ENCODE assay signal across 9 mouse cellular contexts in the genomic region with DNA sequence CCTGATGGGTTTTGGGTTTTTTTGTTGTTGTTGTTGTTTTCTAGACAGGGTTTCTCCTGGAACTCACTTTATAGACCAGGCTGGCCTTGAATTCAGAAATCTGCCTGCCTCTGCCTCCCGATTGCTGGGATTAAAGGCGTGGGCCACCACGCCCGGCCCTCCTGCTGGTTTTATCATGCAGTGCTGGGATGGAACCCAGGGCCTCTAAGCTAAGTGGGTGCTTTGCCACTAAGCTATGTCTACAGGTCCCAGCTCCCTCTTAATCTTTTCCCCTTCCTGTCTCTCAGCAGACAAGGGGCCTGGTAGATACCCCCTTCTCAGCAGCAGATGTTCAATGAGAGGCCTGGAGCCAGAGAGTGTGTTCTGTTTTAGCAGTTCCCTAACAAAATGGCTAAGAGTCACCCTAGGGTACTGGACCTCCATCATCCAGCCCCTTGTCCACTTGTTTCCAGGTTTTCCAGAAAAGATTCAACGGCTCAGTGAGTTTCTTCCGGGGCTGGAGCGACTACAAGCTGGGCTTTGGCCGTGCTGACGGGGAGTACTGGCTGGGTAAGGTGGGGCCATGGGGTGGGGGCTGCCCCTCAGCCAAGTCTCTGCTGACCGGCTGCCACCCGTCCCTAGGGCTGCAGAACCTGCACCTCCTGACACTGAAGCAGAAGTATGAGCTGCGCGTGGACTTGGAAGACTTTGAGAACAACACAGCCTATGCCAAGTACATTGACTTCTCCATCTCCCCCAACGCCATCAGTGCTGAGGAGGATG. TPM values are rescaled to one million over a fixed set of nuclear protein-coding genes. Genes with fewer than 3 reads are reported as not detected.
DNase-seq lines count a peak whose midpoint lies in the region; ATAC-seq lines count a peak whose summit lies in the region.
"Had no signal": no experiment of that assay in that cellular context is flagged by ENCODE, and none has a peak within 500 bp of the region (broad histone marks: within the 10 kb centered on the region; RNA-seq: fewer than 3 reads in every experiment).

No protein-coding gene starts in this region.

- peak overlapping the region; percentile 80 for H3K9ac ChIP-seq in heart, embryonic 13.5 days
- H3K9ac ChIP-seq in midbrain, embryonic 16.5 days (ENCODE audit: low read depth, low read length), result no peak overlapping the region
- peak overlapping the region; percentile 40; the same call in 1 of the 2 replicates for H3K9ac ChIP-seq in intestine, embryonic 15.5 days
- H3K9ac ChIP-seq in stomach, embryonic 15.5 days, result 0 out of 2 replicates have a peak overlapping the region, but pooled peaks have one; percentile 16

- H3K27me3 ChIP-seq in heart, embryonic 13.5 days (replicated peaks), result no peaks in the 10 kb centered on the region
- H3K27me3 ChIP-seq in midbrain, embryonic 10.5 days (ENCODE audit: low read depth, poor library complexity, severe bottlenecking), result no peaks in the 10 kb centered on the region
- no peaks in the 10 kb centered on the region for H3K27me3 ChIP-seq in midbrain, embryonic 16.5 days (ENCODE audit: control insufficient read depth, insufficient read depth, low read depth, low read length)
- H3K27me3 ChIP-seq in intestine, embryonic 15.5 days (replicated peaks), result no peaks in the 10 kb centered on the region
- H3K27me3 ChIP-seq in stomach, embryonic 15.5 days (replicated peaks), result no peaks in the 10 kb centered on the region

- peak overlapping the region; percentile 52 for H3K4me3 ChIP-seq in heart, embryonic 13.5 days
- peak overlapping the region; percentile 39 for H3K4me3 ChIP-seq in midbrain, embryonic 10.5 days
- H3K4me3 ChIP-seq in midbrain, embryonic 16.5 days (ENCODE audit: low read depth, low read length), result no peak overlapping the region
- peak overlapping the region; percentile 38 for H3K4me3 ChIP-seq in intestine, embryonic 15.5 days (replicated peaks)
- H3K4me3 ChIP-seq in stomach, embryonic 15.5 days (replicated peaks), result peak overlapping the region; percentile 45

- no peak for DNase-seq in heart, postnatal 4 days
- DNase-seq in midbrain, embryonic 10.5 days (ENCODE audit: low spot score), result no peak
- DNase-seq in spleen, adult 12 weeks (ENCODE audit: low spot score), result no peak
- DNase-seq in layer of hippocampus, adult 11-12 months (ENCODE audit: low spot score), result no peak
- DNase-seq: thymus, adult 18-20 months had no signal

- H3K27ac ChIP-seq in heart, embryonic 13.5 days (replicated peaks), result peak overlapping the region; percentile 94
- H3K27ac ChIP-seq in midbrain, embryonic 10.5 days (replicated peaks), result peak overlapping the region; percentile 92
- no peak overlapping the region for H3K27ac ChIP-seq in midbrain, embryonic 16.5 days (ENCODE audit: low read length)
- H3K27ac ChIP-seq in intestine, embryonic 15.5 days, result peak overlapping the region; percentile 97
- peak overlapping the region; percentile 97 for H3K27ac ChIP-seq in stomach, embryonic 15.5 days

- peak overlapping the region; percentile 65 for H3K4me2 ChIP-seq in heart, embryonic 13.5 days
- H3K4me2 ChIP-seq in midbrain, embryonic 16.5 days (ENCODE audit: low read length), result no peak overlapping the region
- peak overlapping the region; percentile 63 for H3K4me2 ChIP-seq in intestine, embryonic 15.5 days (replicated peaks)
- H3K4me2 ChIP-seq in stomach, embryonic 15.5 days, result peak overlapping the region; percentile 57

- peaks cover 46% of the 10 kb centered on the region for H3K4me1 ChIP-seq in heart, embryonic 13.5 days
- peaks cover 58% of the 10 kb centered on the region for H3K4me1 ChIP-seq in midbrain, embryonic 10.5 days
- H3K4me1 ChIP-seq in midbrain, embryonic 16.5 days (ENCODE audit: control insufficient read depth, insufficient read depth, low read length), result peaks cover 3% of the 10 kb centered on the region; the same call in 1 of the 2 replicates
- peaks cover 36% of the 10 kb centered on the region for H3K4me1 ChIP-seq in intestine, embryonic 15.5 days (replicated peaks)
- peaks cover 42% of the 10 kb centered on the region for H3K4me1 ChIP-seq in stomach, embryonic 15.5 days

- ATAC-seq in heart, embryonic 13.5 days (ENCODE audit: extremely low read depth, insufficient number of reproducible peaks, low FRiP score, low TSS enrichment), result no peak
- no peak for ATAC-seq in midbrain, embryonic 16.5 days
- no peak for ATAC-seq in intestine, embryonic 15.5 days
- ATAC-seq in stomach, embryonic 15.5 days (ENCODE audit: insufficient read depth, low FRiP score, low read depth), result no peak

- no peaks in the 10 kb centered on the region for H3K9me3 ChIP-seq in heart, embryonic 13.5 days
- no peaks in the 10 kb centered on the region for H3K9me3 ChIP-seq in midbrain, embryonic 10.5 days (replicated peaks)
- no peaks in the 10 kb centered on the region for H3K9me3 ChIP-seq in midbrain, embryonic 16.5 days (replicated peaks; ENCODE audit: control insufficient read depth, low read length, poor library complexity, severe bottlenecking)
- H3K9me3 ChIP-seq in intestine, embryonic 15.5 days, result no peaks in the 10 kb centered on the region
- H3K9me3 ChIP-seq in stomach, embryonic 15.5 days, result no peaks in the 10 kb centered on the region

- peaks cover 43% of the 10 kb centered on the region for H3K36me3 ChIP-seq in heart, embryonic 13.5 days
- H3K36me3 ChIP-seq in midbrain, embryonic 10.5 days, result peaks cover 53% of the 10 kb centered on the region
- H3K36me3 ChIP-seq in midbrain, embryonic 16.5 days (ENCODE audit: control insufficient read depth, insufficient read depth, low read length), result peaks cover 29% of the 10 kb centered on the region
- H3K36me3 ChIP-seq in intestine, embryonic 15.5 days, result peaks cover 33% of the 10 kb centered on the region
- peaks cover 38% of the 10 kb centered on the region for H3K36me3 ChIP-seq in stomach, embryonic 15.5 days

- WGBS in heart, embryonic 13.5 days, result 89% methylated on average over 14 of the region's 14 CpGs
- 91% methylated on average over 14 of the region's 14 CpGs for WGBS in midbrain, embryonic 10.5 days
- WGBS in midbrain, embryonic 16.5 days, result 92% methylated on average over 14 of the region's 14 CpGs
- 77% methylated on average over 14 of the region's 14 CpGs for WGBS in intestine, embryonic 15.5 days
- WGBS in stomach, embryonic 15.5 days, result 75% methylated on average over 14 of the region's 14 CpGs

RNA-seq across cellular contexts. Expression of a gene that starts 1.4 kb away (rescaled TPM):
- 114 and 126 TPM in 2 replicates for polyA plus RNA-seq in heart, embryonic 13.5 days (2015; fragmentation: Nextera tagmentation; extraction: Ambion mirVana)
- total RNA-seq in heart, postnatal 4 days (2021), result 10 to 100 TPM; 70.7 to 78.0 TPM
- 38.4 and 59.9 TPM in 2 replicates for polyA plus RNA-seq in midbrain, embryonic 10.5 days (2016; fragmentation: Nextera tagmentation; extraction: Ambion mirVana)
- polyA plus RNA-seq in midbrain, embryonic 16.5 days (2015; fragmentation: Nextera tagmentation; extraction: Ambion mirVana), result 16.2 and 18.0 TPM in 2 replicates
- 210 and 213 TPM in 2 replicates for polyA plus RNA-seq in intestine, embryonic 15.5 days (2015; fragmentation: Nextera tagmentation; extraction: Ambion mirVana)
- polyA plus RNA-seq in stomach, embryonic 15.5 days (2015; fragmentation: Nextera tagmentation; extraction: Ambion mirVana), result 316 and 323 TPM in 2 replicates

RNA-seq across cellular contexts. Expression of a gene that starts 7.6 kb away (rescaled TPM):
- polyA plus RNA-seq in heart, embryonic 13.5 days (2015; fragmentation: Nextera tagmentation; extraction: Ambion mirVana), result 28.8 and 29.6 TPM in 2 replicates
- total RNA-seq in heart, postnatal 4 days (2021), result 10 to 100 TPM; 16.0 to 16.8 TPM
- 89.2 and 94.6 TPM in 2 replicates for polyA plus RNA-seq in midbrain, embryonic 10.5 days (2016; fragmentation: Nextera tagmentation; extraction: Ambion mirVana)
- 63.0 and 66.7 TPM in 2 replicates for polyA plus RNA-seq in midbrain, embryonic 16.5 days (2015; fragmentation: Nextera tagmentation; extraction: Ambion mirVana)
- polyA plus RNA-seq in intestine, embryonic 15.5 days (2015; fragmentation: Nextera tagmentation; extraction: Ambion mirVana), result 36.3 and 38.8 TPM in 2 replicates
- polyA plus RNA-seq in stomach, embryonic 15.5 days (2015; fragmentation: Nextera tagmentation; extraction: Ambion mirVana), result 47.1 and 50.8 TPM in 2 replicates

RNA-seq across cellular contexts. Expression of a gene that starts 18.3 kb away (rescaled TPM):
- polyA plus RNA-seq in heart, embryonic 13.5 days (2015; fragmentation: Nextera tagmentation; extraction: Ambion mirVana), result 13.6 and 14.2 TPM in 2 replicates
- total RNA-seq in heart, postnatal 4 days (2021), result 10 to 100 TPM in 1 of 2 experiments, 1 to 10 TPM in 1; 9.8 to 12.0 TPM
- 52.5 and 56.0 TPM in 2 replicates for polyA plus RNA-seq in midbrain, embryonic 10.5 days (2016; fragmentation: Nextera tagmentation; extraction: Ambion mirVana)
- polyA plus RNA-seq in midbrain, embryonic 16.5 days (2015; fragmentation: Nextera tagmentation; extraction: Ambion mirVana), result 31.5 and 32.8 TPM in 2 replicates
- 20.9 and 24.3 TPM in 2 replicates for polyA plus RNA-seq in intestine, embryonic 15.5 days (2015; fragmentation: Nextera tagmentation; extraction: Ambion mirVana)
- polyA plus RNA-seq in stomach, embryonic 15.5 days (2015; fragmentation: Nextera tagmentation; extraction: Ambion mirVana), result 26.5 and 27.9 TPM in 2 replicates

RNA-seq across cellular contexts. Expression of a gene that starts 32.7 kb away (rescaled TPM):
- polyA plus RNA-seq in heart, embryonic 13.5 days (2015; fragmentation: Nextera tagmentation; extraction: Ambion mirVana), result 0.33 and 0.52 TPM in 2 replicates
- total RNA-seq in heart, postnatal 4 days (2021), result under 1 TPM; 0.14 to 0.16 TPM
- polyA plus RNA-seq in midbrain, embryonic 10.5 days (2016; fragmentation: Nextera tagmentation; extraction: Ambion mirVana), result 0.42 and 0.66 TPM in 2 replicates
- 39.5 and 43.0 TPM in 2 replicates for polyA plus RNA-seq in midbrain, embryonic 16.5 days (2015; fragmentation: Nextera tagmentation; extraction: Ambion mirVana)
- polyA plus RNA-seq in intestine, embryonic 15.5 days (2015; fragmentation: Nextera tagmentation; extraction: Ambion mirVana), result 1.6 and 1.7 TPM in 2 replicates
- polyA plus RNA-seq in stomach, embryonic 15.5 days (2015; fragmentation: Nextera tagmentation; extraction: Ambion mirVana), result 3.0 and 3.2 TPM in 2 replicates
